Mouse (Mus musculus) MEL (cell line): ENCODE measurements at regions not wholly inside any gene's neighbourhood (a gene's known extent, or its start where the extent isn't known, plus 50 kb on each side); places are given as distances from the start of the nearest gene placed in this dataset.

ENCODE experiments used
- CTCF ChIP-seq, 3 experiments: IDR thresholded peaks in 2 of 3; conservative IDR thresholded peaks in 1 of 3; 2 replicates each; pipeline ENCODE4 v1.5.1; 2011 to 2012; ENCODE audit warnings: low read length in 3 of 3, low read depth in 2 of 3, mild to moderate bottlenecking in 2 of 3, improper control_type of control experiment in 1 of 3, inconsistent platforms in 1 of 3, mixed read lengths in 1 of 3, moderate library complexity in 1 of 3; ENCODE audit not compliant: control insufficient read depth in 1 of 3, insufficient read depth in 1 of 3, poor library complexity in 1 of 3, severe bottlenecking in 1 of 3
- GATA1 ChIP-seq: IDR thresholded peaks from 2 replicates; pipeline ENCODE4 v1.6.1; 2011; ENCODE audit warnings: low read depth, low read length, improper control_type of control experiment
- JUND ChIP-seq: IDR thresholded peaks from 2 replicates; pipeline ENCODE4 v1.6.1; 2011; ENCODE audit warnings: low read depth, mild to moderate bottlenecking, improper control_type of control experiment, low read length
- NELFE ChIP-seq: IDR thresholded peaks from 2 replicates; pipeline ENCODE4 v1.6.1; 2011; ENCODE audit warnings: low read depth, low read length, improper control_type of control experiment
- POLR2A ChIP-seq, 2 experiments: IDR thresholded peaks; 2 replicates each; pipeline ENCODE4 v1.6.1; 2011 to 2012; ENCODE audit warnings: low read length in 2 of 2, mild to moderate bottlenecking in 2 of 2, control low read depth in 1 of 2, improper control_type of control experiment in 1 of 2, low read depth in 1 of 2, moderate library complexity in 1 of 2; ENCODE audit not compliant: control insufficient read depth in 1 of 2, insufficient read depth in 1 of 2, poor library complexity in 1 of 2
- TAL1 ChIP-seq: IDR thresholded peaks from 2 replicates; pipeline ENCODE4 v1.6.1; 2012; ENCODE audit warnings: mild to moderate bottlenecking, inconsistent platforms, low read length, moderate library complexity, mixed read lengths
- UBTF ChIP-seq: IDR thresholded peaks from 2 replicates; pipeline ENCODE4 v1.6.1; 2012; ENCODE audit warnings: low read depth, mild to moderate bottlenecking, inconsistent platforms, low read length, improper control_type of control experiment, moderate library complexity, borderline replicate concordance; ENCODE audit not compliant: insufficient read depth
- ZC3H11A ChIP-seq: IDR thresholded peaks from 2 replicates; pipeline ENCODE4 v1.6.1; 2012; ENCODE audit warnings: low read depth, mild to moderate bottlenecking, inconsistent platforms, low read length, improper control_type of control experiment
- ZKSCAN1 ChIP-seq: IDR thresholded peaks from 2 replicates; pipeline ENCODE4 v1.6.1; 2012; ENCODE audit warnings: low read depth, mild to moderate bottlenecking, inconsistent platforms, low read length, improper control_type of control experiment, moderate library complexity

DNA sequence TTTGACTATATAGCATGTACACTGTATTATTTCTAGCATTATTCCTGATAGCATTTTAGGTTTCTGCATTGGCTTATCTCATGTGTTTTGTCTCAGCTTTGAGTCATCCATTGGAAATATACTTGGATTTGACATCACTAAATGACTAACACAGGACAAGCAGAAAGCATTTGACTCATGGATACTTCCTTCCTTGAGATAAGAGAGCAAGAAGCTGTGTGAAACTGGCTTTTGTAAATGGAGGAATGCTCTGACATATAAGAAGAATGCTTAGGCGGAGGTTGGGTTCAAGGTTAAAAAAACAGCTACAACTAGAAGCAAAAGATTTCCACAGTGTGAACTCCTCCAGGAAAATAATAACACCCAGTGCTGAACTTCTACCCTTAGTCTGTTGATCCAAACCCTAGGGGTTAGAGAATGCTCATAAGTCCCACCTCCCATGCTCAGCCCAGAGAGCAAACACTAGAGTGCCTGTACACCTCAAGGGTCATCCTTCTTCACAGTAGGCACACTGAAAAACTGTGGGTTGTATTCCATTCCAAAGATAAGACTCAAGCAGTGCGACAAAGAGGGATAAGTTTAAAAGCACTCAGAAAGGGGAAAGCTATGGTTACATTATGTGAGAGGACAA is 528.0 kb upstream of the Plxna2 start:
- TF ChIP-seq CTCF (IDR thresholded peaks at IDR 0.05 in 2 of 3, conservative IDR thresholded peaks at IDR 0.05 in 1 of 3; ENCODE audit: control insufficient read depth in 1 of 3, insufficient read depth in 1 of 3, low read depth in 2 of 3, low read length in 3 of 3, poor library complexity in 1 of 3, severe bottlenecking in 1 of 3) (no peak), UBTF (no peak), TAL1 (no peak), POLR2A (IDR thresholded peaks at IDR 0.05; ENCODE audit: control insufficient read depth in 1 of 2, insufficient read depth in 1 of 2, low read depth in 1 of 2, low read length in 2 of 2, poor library complexity in 1 of 2) (no peak), NELFE (no peak), ZC3H11A (no peak), GATA1 (no peak), ZKSCAN1 (no peak), JUND (no peak)
